Mouse (Mus musculus) heart, postnatal 4 days (tissue): ENCODE measurements around the gene Smarca2. TPM values are rescaled to one million over a fixed set of nuclear protein-coding genes. Genes with fewer than 3 reads are reported as not detected.
"Not testable (repeated sequence)": the region's sequence is repeated elsewhere in the genome, so short reads cannot be mapped to it uniquely, and the experiment has no call there.

ENCODE experiments used
- DNase-seq: peaks from one replicate; pipeline ENCODE4 v3.0.0; 2021
- total RNA-seq, 2 experiments: library from RNA; stranded (reverse); gene quantifications; 2 replicates each; pipeline ENCODE4 v1.2.3; 2021

Gene Smarca2
- total RNA-seq, 2 experiments from 2014 or later, result 56.7 to 57.4 TPM

DNA sequence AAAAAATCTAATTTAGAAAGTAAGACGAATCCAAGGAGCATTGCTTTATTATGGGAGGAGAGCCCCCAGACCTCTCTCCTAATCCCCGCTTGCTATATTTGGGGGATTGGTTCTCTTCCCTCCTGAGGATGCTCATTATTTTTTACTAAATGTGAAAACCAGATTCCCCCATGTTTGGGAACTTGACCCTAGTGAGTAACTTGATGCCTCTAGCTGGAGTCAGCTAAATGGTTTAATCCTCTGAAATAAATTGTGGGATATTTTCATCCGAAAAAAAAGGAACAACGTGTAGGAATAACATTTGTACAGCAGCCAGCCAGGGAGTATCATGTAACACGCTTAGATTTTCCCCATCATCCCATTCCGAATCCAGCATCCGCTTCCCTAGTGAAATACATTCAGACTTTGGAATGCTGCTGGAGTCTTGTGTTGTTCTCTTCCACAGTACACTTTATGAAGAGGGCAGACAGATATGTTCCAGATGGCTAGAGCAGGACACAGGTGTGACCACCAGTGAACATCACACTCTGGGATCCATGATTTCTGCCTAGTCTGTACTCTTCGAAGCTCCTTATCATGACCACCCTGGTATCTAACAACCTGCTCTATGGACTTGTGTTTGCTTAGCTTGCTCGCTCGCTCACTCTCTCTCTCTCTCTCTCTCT lies 99.8 kb downstream of the Smarca2 start:
- DNase-seq, result no peak

DNA sequence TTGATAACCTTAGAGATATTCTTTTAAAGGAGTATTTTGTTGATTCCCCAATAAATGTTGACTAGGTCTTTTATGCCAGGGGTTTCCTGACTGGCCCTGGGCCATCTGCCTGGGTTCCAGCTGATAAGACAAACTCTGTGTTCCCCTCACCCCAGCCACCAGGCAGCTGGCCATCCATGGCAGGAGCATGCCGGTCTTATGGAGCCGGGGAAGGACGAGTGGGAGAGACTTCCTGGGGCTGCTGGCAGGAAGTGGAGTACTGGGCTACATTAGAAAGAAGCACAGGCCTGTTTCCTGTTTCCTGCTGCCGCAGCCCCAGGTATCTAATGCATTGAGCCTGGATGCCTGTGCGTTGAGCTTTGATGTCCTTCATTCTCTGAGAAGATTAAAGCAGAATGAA lies 102.1 kb downstream of the Smarca2 start:
- DNase-seq, result peak; percentile 46

DNA sequence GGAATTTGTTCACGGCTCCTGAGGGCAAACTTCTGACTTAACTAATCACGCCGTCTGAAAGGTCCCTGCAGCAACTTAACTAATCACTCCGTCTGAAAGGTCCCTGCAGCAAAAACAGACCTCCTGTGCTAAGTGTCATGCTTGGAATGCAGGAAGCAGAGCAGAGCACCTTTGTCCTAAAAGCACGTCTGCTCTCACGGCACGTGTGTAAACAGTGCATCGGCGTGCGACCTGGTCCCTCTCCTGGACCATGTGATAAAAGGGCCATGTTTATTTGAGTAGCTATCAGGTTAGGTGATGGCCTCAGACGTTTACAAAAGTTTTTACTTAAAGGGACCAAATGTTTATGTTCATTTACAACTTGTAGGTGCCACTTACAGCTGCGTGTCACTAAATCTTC lies 104.2 kb downstream of the Smarca2 start:
- DNase-seq, result no peak

DNA sequence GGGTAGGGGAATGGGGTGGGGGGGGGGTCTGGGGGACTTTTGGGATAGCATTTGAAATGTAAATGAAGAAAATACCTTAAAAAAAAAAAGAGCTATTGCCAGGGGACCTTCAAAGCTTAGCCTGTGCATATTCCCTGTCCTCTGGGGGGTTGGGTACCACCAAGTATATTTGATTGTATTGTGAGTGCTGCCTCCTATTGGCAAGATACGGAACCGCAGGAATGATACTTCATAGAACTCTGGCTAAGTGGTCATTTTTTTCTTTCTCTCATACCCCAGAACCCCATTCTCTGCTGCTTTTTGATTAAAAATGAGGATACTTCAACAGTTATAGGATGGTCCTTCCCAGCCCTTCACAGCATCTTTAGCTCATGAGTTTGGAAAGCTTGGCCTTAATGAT lies 106.4 kb downstream of the Smarca2 start:
- peak; percentile 46 for DNase-seq

DNA sequence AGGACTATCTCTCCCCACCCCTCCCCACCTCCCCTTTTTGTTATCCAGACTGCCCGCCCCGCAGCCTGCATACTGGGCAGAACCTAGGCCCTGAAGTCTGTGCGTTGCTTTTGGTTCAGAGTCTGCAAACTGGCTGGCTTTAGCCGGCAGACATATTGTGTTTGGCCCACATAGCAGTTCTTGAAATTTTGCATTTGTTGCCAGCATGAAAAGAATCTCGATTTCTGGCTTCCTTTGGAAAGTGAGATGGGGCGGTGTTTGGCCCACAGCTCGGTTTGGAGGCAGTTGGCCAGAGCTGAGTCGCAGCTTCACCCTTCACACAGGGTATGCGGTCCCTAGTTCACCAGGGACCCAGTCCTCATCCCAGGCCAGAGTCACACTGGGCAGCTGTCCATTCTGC lies 111.4 kb downstream of the Smarca2 start:
- DNase-seq, result peak; percentile 68

DNA sequence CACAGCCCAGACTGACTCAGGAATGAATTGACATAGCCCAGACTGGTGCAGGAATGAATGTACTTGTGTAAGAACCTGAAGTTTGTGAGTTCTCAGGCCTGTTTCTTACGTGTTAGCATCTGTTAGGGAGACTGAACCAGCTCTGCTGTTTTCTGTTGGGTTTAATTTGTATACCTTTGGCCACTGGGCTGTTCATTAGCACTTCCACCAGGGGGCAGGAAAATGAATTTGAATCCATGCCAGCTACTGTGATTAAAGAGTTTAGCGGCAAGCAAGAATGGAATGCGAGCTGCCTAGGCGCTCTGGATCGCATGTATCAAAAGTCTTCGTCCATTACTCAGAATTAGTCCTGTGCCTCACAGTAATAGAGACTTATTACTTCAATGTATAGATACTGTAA lies 113.4 kb downstream of the Smarca2 start:
- peak; percentile 86 for DNase-seq

DNA sequence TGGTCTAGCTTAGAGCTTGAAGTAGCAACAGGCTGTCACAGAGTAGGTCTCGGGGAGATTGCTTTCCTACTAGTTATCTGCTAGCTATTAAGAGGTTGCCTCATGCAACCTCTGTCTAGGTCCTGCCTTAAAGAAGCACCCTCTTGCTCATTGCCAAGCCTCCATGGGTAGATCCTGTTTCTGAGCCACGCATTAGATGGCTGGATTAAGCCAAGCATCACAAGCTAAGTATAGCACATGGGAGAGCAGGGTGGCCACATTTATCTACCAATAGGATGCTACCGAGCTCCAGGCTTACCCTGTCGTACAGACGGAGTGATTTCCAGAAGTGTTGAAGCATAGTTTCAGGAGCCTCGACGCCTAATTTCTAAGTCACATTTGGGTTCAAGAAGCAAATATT lies 114.3 kb downstream of the Smarca2 start:
- no peak for DNase-seq

DNA sequence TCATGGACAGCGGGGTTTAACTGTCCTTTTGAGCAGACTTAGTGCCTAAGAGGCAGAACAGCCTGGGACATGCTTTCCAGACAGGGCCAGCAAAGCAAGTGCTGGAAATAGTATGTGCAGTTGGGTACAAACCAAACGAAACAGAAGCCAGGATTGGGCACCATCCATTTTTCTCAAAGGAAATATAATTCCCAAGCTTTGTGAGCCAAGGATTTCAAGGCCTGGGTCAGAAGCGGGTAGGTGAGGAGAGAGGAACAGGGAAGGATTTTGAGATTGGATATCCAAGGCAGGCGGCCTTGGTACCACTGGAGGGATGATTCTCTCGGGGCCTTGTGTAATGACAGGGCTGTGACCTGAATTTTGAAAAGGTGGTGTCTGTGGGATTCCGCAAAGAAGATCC lies 116.9 kb downstream of the Smarca2 start:
- no peak for DNase-seq

DNA sequence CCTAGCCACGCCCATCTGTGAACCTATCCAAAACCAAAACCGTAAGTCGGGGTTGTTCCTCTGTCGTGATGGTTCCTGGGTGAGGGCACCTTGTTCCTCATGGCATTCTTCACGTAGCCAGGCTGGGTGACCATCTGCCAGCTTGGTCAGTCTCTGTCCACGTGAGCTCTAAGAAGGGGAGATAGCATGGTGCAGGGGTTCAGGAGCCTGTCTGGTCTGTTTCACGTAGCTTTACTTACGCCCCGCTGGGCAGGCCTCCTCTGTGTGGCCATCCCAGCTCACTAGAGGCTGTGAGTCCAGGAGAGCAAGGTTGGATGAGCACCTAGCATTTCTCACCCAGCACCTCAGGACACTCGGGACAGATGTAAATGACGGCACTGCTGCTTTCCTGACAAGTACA lies 119.0 kb downstream of the Smarca2 start:
- DNase-seq, result no peak

DNA sequence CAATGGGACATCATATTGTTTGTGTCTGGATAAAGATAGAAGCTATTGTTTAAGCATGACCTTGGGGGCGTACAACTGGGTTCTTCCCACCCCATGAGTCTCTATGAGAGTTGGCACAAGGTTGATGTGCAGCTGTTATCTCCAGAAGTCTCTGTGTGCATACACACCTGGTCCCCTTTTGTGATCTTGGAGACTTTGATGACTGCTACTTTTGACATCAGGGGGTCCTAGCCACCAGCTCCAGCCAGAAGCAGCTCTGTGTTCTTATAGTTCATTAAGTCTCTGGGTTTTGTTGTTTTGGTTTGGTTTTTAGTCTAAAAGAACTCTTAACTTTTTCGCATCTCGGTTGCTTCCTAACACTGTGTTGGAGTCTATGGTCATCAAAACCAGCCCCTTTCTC lies 119.8 kb downstream of the Smarca2 start:
- no peak for DNase-seq

DNA sequence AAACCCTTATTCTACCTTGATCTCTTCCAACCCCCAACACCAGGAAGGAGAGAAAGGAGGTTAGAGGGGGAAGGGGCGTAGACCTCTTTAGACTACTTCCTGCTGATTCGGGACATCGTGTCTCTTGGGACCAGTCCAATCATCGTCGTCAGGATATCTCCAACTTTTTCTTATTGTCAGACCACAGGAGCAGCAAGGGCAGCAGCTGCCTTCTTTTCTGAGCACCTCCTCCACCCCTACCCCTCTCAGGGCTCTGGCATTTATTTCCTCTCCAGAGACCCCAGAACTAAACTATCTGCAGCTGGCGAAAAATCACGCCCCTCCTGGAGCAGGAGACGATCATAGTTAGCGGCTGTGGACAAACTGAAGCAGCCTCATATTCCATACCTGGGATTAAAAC lies 122.9 kb downstream of the Smarca2 start:
- DNase-seq, result no peak

DNA sequence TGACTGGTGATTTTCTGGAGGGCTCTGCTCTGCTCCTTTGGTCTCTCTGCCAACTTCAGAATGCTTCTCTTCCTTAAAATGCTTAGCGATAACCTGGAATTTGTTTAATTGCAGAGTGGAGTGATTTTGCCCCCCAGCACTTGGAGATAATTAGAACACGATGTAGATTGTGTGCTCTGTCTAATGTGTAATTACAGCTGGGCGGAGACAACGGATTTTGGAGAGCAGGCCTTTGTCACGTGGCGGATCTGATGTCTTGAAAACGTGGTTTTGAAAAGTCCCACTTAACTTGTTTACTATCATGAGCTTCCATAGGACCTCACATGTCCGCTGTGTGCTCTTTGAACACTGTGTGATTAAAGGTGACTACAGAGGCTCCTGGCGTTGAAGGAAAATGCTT lies 125.6 kb downstream of the Smarca2 start:
- DNase-seq, result no peak

DNA sequence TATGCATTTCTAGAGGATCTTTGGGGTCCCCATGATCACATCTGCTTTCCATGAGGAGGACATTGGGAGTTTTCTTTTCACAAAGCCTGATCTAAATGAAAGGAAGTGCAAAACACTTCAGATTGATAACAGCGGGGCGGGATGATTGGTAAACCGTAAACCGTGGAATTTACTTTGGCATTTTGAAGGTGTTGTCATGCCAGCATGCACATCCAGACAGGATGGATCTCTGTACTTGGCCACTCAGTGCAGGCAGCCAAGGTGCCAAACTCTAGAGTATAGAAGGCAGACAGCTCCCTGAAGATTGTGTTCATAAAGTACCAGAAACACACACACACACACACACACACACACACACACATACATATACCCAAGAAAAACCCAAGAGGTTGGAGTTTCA lies 126.3 kb downstream of the Smarca2 start:
- no peak for DNase-seq

DNA sequence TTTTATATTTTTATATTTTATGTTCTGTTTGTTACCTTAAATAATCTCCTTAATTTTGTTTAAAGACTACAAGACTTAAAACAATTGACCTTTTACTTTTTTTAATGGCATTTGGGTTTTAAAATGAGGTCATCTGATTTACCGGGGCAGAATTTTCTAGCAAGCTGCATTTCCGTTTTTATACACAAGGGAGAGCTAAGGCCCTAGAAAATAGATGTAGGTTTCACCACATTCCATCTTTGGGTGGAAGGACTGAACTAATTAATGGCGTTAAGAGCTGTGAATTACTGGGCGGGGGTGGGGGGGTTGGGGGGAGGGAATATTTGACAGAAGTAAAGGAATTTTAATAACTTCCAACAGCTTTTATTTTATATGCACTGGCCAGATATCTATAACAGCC lies 127.0 kb downstream of the Smarca2 start:
- DNase-seq, result no peak

DNA sequence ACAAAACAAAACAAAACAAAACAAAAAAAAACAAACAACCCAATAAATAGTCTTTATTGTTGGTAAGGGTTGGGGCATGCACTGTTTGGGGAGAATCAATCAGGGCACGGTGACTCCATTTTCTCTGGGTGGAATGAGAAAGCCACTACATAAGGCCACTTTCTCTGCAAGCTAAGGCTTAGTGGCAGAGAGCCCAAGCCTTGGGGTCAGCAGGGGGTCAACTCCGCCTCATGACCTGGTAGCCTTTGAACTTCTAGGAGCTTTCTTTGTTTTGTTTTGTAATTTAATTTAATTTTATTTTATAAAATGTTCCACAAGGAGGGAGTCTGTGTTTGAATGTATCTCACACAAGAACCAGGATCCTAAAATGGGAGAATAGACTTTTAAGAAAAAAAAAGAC lies 128.2 kb downstream of the Smarca2 start:
- no peak for DNase-seq

DNA sequence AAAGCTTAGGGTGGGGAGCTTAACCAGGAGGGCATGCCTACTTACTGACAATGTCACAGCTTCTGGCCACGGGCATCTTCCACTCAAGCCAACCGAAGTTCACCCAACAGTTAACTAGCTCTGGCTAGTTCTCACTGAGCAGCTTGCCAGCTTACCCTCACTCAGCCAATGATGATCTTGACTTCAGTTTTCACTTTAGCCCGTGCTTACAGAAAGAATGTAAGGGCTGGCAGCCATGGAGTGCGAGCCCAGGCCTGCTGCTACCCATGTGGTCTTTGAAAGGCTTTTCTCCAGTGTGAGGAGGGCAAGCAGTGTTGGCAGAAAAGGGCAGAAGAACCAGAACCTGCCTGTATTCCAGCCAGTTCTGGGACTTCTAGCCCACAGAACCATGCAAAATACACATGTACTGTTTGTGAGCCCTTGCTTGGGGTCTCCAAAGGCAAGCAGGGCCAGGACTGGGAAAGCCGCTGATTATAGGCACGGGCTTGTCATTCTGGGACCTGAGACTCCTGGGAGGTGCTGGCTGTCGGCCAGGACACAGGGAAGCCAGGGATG lies 128.8 kb downstream of the Smarca2 start:
- peak; percentile 23 for DNase-seq

DNA sequence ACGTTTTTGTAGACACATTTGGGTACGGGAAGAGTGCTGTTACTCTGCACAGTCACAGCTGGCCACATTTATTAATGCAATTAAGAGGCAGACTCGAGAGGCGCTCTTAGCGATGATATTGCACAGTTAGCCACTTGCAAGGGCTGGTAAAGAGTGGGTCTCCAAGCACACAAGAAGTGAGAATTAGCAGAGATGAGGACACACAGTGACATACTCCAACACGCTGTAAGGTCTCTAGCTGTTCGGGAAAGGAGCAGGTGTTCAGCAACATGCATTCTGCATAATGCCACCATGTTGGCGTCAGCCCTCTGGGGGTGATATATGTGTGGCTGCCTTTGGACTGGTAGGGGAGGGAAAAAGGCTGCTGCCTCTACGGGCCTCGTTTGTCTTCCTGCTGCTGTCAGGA lies 129.9 kb downstream of the Smarca2 start:
- no peak for DNase-seq

DNA sequence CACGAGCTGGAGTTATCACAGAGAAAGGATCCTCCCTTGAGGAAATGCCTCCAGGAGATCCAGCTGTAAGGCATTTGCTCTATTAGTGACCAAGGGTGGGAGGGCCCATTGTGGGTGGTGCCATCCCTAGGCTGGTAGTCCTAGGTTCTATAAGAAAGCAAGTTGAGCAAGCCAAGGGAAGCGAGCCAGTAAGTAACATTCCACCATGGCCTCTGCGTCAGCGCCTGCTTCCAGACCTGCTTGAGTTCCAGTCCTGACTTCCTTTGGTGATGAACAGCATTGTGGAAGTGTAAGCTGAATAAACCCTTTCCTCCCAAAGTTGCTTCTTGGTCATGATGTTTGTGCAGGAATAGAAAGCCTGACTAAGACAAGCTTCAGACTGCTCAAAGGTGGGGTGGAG lies 140.2 kb downstream of the Smarca2 start:
- DNase-seq, result not testable (repeated sequence)

DNA sequence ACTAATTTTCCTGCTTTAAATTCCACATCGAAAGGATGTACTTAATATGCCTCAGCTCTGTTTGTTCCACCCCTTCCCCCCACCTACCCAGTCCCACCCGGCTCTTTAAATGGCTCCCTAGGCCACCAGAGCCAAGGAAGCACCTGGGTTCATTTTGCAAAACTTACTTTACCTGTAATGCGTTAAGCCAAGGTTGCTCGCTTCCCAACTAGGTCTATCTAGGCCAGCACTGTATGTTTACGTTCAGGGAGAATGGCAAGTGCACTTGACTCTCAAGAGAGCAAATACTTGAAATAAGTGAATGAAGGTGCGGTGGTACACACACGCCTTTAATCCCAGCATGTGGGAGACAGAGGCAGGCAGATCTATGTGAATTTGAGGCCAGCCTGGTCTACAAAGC lies 140.7 kb downstream of the Smarca2 start:
- no peak for DNase-seq

DNA sequence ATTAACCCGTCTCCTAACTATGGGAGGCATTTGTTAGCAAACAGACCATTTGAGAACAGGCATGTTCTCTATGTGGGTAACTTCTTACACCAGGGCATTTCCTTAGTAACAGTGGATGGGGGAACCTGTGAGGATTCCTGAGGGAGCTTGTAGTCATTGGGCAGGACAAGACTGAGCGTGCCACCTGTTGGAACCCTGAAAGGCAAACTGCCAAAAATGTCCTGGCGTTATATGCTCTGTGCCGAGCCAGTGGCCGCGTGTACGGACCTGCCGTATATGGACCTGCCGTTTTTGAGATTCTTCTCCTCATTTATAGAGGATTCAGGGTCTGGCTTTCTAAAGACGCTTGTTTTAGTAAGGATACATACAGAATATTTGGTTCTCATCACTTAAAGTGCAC lies 141.4 kb downstream of the Smarca2 start:
- no peak for DNase-seq

DNA sequence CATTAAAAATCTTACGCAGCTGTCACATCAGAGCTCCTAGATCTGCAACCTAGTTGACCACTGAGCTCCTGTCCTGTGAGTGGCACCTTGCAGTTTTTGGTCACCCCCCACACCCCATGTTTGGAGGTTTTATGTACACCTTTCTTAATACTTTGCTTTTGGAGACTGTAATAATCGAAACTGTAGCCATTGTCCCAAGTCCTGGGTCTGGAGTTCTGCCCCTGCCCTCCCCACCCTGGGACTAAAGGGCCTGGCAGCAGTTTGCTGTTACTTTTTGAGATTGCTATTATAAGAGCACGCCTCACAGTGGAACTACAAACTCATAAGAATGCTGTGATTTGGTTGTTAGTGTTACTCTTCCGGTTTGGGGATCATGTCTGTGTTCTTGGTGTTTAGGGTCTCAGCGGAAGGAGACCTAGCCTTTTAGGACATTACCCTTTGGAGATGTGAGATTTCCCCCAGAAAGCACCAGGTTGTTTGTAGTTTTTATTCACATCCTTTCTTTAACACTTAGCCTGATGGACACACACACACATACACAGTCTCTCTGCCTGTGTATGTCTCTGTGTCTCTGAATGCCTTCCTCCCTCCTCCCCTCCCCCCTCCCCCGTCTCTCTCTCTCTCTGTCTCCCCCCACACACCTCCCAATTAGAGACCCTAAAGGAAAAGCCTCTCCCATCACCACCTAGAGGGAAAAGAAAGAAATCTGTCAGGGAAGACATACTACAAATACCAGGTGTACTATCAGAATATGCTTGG lies 142.0 kb downstream of the Smarca2 start:
- DNase-seq, result no peak

DNA sequence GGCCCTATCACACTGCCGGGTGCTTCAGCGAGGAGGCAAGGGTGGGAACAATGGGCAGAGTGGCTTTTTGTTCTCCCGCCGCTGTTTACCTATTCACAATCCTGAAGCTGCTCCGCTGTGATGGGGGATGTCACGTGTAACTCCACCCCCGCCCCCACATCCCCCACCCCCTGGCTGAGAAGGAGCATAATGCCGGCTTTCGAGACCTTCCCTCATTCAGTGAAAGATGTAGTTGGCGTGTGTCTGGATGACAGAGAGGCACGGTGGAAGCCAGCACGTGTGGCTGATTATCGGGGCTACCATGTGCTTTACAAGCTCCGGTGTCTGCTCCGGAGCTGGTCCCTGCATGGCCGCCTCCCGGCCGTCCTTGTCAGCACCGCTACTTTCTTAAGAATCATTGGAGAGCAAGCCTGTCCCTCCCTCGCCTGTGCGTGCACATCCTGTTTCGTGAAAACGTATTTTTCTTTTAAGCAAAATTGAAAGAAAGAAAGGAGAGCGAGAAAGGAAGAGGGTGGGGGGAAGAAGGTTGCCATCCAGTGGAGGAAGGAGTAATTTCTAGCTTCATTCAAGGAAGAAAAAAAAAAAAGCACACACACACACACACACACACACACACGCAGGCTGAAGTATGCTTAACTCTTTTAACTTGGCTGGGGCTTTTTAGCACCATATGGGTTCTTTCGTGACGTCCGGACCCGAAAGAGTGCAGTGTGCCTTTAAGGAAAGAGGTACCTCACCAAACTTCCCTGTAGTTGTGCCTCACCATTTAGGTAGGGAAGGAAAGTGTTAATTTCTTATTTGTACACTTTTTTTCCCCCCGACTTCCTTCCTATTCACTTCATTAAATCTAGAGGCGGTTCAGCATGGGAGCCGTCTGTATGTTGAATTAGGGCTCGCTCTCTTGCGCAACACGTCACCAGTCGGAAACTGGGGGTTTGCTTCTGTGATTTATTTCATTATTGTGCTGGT lies 143.0 kb downstream of the Smarca2 start:
- DNase-seq, result peak; percentile 65

DNA sequence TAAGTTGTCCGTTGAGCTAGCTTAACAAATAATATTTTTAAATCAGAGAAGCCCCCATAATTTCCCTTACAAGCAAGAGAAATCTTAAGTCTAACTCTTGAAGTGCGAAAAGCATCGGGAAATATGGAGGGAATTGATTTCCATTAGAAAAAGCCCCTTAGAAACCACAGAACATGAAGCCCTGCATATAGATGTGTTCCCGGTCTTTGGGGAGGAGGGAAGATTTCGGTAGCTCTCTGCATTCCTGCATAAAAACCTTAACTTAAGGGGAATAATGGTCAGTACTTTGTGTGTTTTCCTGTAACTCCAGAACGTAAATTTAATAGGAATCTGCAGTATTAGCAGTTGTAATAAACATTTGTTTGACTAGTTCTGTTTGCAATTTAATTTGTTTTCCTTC lies 143.8 kb downstream of the Smarca2 start:
- DNase-seq, result no peak
